9 mouse cellular contexts compared by ENCODE assay signal in the genomic region with DNA sequence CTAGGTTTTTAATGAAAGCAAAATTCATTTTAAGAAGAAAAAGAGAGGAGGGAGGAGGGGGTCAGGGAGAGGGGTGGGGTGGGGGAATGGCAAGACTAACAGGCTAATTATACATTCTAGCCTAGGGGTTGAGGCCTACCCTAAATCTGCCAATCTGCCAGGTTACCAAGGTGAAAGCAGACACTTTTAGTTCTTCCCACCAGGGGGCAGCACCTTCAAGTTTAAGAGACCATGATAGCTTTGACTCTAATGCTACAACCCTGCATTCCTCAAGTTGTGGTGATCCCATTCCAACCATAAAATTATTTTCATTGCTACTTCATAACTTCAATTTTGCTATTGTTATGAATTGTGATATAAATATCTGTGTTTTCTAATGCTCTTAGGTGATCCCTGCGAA. TPM values are rescaled to one million over a fixed set of nuclear protein-coding genes. Genes with fewer than 3 reads are reported as not detected.
DNase-seq lines count a peak whose midpoint lies in the region; TF ChIP-seq lines count a peak whose summit lies in the region.
"Had no signal": no experiment of that assay in that cellular context is flagged by ENCODE, and none has a peak within 500 bp of the region (broad histone marks: within the 10 kb centered on the region; RNA-seq: fewer than 3 reads in every experiment).

No protein-coding gene starts in this region.

- dilution Hi-C loops in CH12.LX (cut with MboI; ENCODE audit: extremely low pct_ligation_motif_present, extremely low pct_unique_long_range_greater_than_20kb, low sequenced_read_pairs) = no loop called here

- H3K9me3 ChIP-seq in CH12.LX (replicated peaks; ENCODE audit: low read length) = no peaks in the 10 kb centered on the region
- H3K9me3 ChIP-seq: megakaryocyte, embryonic 14.5 days had no signal

- peak; percentile 84 for DNase-seq in CH12.LX (ENCODE audit: extremely low read depth)
- DNase-seq in adrenal gland, adult 18-20 months (ENCODE audit: low spot score in 2 of 2) = peak; percentile 69 to 77
- peak; percentile 81 for DNase-seq in embryo, embryonic 11 days
- DNase-seq in heart, adult 2 months = peak; percentile 64 to 74
- peak; percentile 49 to 85 for DNase-seq in layer of hippocampus, adult 2 months (ENCODE audit: low spot score in 2 of 2)
- DNase-seq in lung, postnatal 10 days = peak; percentile 87
- peak; percentile 36 for DNase-seq in right cerebral cortex, postnatal 36 days (ENCODE audit: low spot score in 2 of 2)
- DNase-seq in yolk sac, embryonic 10.5 days (ENCODE audit: low spot score) = peak; percentile 27

- H3K79me2 ChIP-seq in CH12.LX (replicated peaks; ENCODE audit: control insufficient read depth, extremely low read depth, insufficient read depth, poor library complexity, severe bottlenecking) = no peaks in the 10 kb centered on the region
- H3K79me2 ChIP-seq in heart, adult 2 months (replicated peaks; ENCODE audit: control insufficient read depth, insufficient read depth, low read length) = no peaks in the 10 kb centered on the region

- TF ChIP-seq RAD21 in CH12.LX (IDR thresholded peaks at IDR 0.05; ENCODE audit: low read depth, low read length) = peak; percentile 83

- peaks cover 0 to 8% of the 10 kb centered on the region in 2 experiments; a peak in 2 of 4 replicates for H3K4me1 ChIP-seq in CH12.LX (ENCODE audit: control insufficient read depth in 1 of 2, insufficient read depth in 2 of 2)
- no peaks in the 10 kb centered on the region for H3K4me1 ChIP-seq in heart, adult 2 months (ENCODE audit: control insufficient read depth, insufficient read depth, low read length)

- no peaks in the 10 kb centered on the region for H3K36me3 ChIP-seq in CH12.LX (replicated peaks in 1 of 2; ENCODE audit: control insufficient read depth in 1 of 2, insufficient read depth in 1 of 2, low read length in 1 of 2)
- H3K36me3 ChIP-seq in heart, adult 2 months (ENCODE audit: control insufficient read depth, insufficient read depth, low read length) = peaks cover 2% of the 10 kb centered on the region; the same call in 1 of the 2 replicates

- no peak overlapping the region for H3K27ac ChIP-seq in CH12.LX (ENCODE audit: insufficient read depth, low read depth)
- no peak overlapping the region for H3K27ac ChIP-seq in heart, adult 2 months
- H3K27ac ChIP-seq in layer of hippocampus, adult 2 months = no peak overlapping the region

- no peak overlapping the region for H3K4me3 ChIP-seq in CH12.LX (replicated peaks in 1 of 3; ENCODE audit: low read depth in 2 of 3, low read length in 2 of 3, poor library complexity in 1 of 3)
- H3K4me3 ChIP-seq in heart, adult 2 months = no peak overlapping the region
- H3K4me3 ChIP-seq in layer of hippocampus, adult 2 months = no peak overlapping the region
- H3K4me3 ChIP-seq: megakaryocyte, embryonic 14.5 days had no signal

- intact Hi-C loops in heart, adult 2 months (cut with DNase I) = loop anchor here (1.0 to 5.0 kb wide), 4 partner anchors 54 to 363 kb away; no protein-coding TSS in a partner anchor

- in situ Hi-C loops in CH12.LX (cut with MboI; ENCODE audit: low pct_ligation_motif_present, low pct_unique_long_range_greater_than_20kb, low sequenced_read_pairs) = loop anchor here (5.0 kb wide), 1 partner anchor 98 kb away; no protein-coding TSS in a partner anchor

- TF ChIP-seq CTCF in CH12.LX (conservative IDR thresholded peaks at IDR 0.05 in 1 of 2, IDR thresholded peaks at IDR 0.05 in 1 of 2; ENCODE audit: low read depth in 2 of 2, low read length in 2 of 2) = peak; percentile 47 to 83
- TF ChIP-seq CTCF in heart, adult 2 months (IDR thresholded peaks at IDR 0.05) = peak; percentile 89
- peak; percentile 91 for TF ChIP-seq CTCF in layer of hippocampus, adult 2 months (conservative IDR thresholded peaks at IDR 0.05)

- 75% methylated on average over 1 of the region's 1 CpGs for WGBS in heart, adult 2 months

- no peak overlapping the region for H3K9ac ChIP-seq in CH12.LX (ENCODE audit: insufficient read depth, low read depth)
- no peak overlapping the region for H3K9ac ChIP-seq in heart, adult 2 months (ENCODE audit: low read depth, low read length)

- no peak overlapping the region for H3K4me2 ChIP-seq in CH12.LX (ENCODE audit: insufficient read depth, low read depth, poor library complexity, severe bottlenecking)

- peaks cover 2% of the 10 kb centered on the region for H3K27me3 ChIP-seq in CH12.LX (replicated peaks)
- no peaks in the 10 kb centered on the region for H3K27me3 ChIP-seq in heart, adult 2 months (ENCODE audit: control insufficient read depth, insufficient read depth, low read length)

- no peak for TF ChIP-seq POLR2A in CH12.LX (IDR thresholded peaks at IDR 0.05; ENCODE audit: low read depth, low read length)
- TF ChIP-seq POLR2A in heart, adult 2 months (IDR thresholded peaks at IDR 0.05; ENCODE audit: insufficient read depth, low read depth, low read length) = no peak

- no peak for TF ChIP-seq EP300 in CH12.LX (IDR thresholded peaks at IDR 0.05; ENCODE audit: low read length)
- no peak for TF ChIP-seq EP300 in heart, adult 2 months (IDR thresholded peaks at IDR 0.05; ENCODE audit: insufficient read depth, low read depth, low read length)

TF ChIP-seq in CH12.LX, 34 proteins besides CTCF, POLR2A, EP300 and RAD21:
- no peak for TF ChIP-seq SIN3A (IDR thresholded peaks at IDR 0.05; ENCODE audit: low read length)
- peak; percentile 86 for TF ChIP-seq SMC3 (IDR thresholded peaks at IDR 0.05; ENCODE audit: low read depth, low read length)
- no peak for TF ChIP-seq POLR2AphosphoS2 (IDR thresholded peaks at IDR 0.05; ENCODE audit: low read depth, low read length)
- TF ChIP-seq ZC3H11A (IDR thresholded peaks at IDR 0.05; ENCODE audit: low read depth, low read length) = 0 out of 2 replicates have a peak, but pooled peaks have one; percentile 31

RNA-seq across cellular contexts. Expression of a gene that starts 6.5 kb away (rescaled TPM):
- not detected in 2 replicates for total RNA-seq in CH12.LX (2012; rRNA removed)
- total RNA-seq in CH12.LX (2014; rRNA removed) = not detected in 2 replicates
- not detected in 2 replicates for polyA plus RNA-seq in CH12.LX (2012; ENCODE audit: insufficient read length, low read depth)
- total RNA-seq in adrenal gland, adult 18-20 months (2021) = not detected
- total RNA-seq in heart, adult 2 months (2021) = not detected
- polyA plus RNA-seq in heart, adult 2 months (2012; rRNA removed) = 0.12 TPM in 1 of 2 replicates, not detected in the other
- under 1 TPM in 1 of 2 experiments, not detected in 1; 0.42 TPM for total RNA-seq in layer of hippocampus, adult 2 months (2021)

RNA-seq across cellular contexts. Expression of a gene that starts 44.7 kb away (rescaled TPM):
- total RNA-seq in CH12.LX (2012; rRNA removed) = 7.2 and 8.2 TPM in 2 replicates
- 15.4 and 21.5 TPM in 2 replicates for total RNA-seq in CH12.LX (2014; rRNA removed)
- polyA plus RNA-seq in CH12.LX (2012; ENCODE audit: insufficient read length, low read depth) = 10.7 and 11.2 TPM in 2 replicates
- 1 to 10 TPM; 5.4 to 5.8 TPM for total RNA-seq in adrenal gland, adult 18-20 months (2021)
- total RNA-seq in heart, adult 2 months (2021) = 1 to 10 TPM; 3.7 to 4.4 TPM
- polyA plus RNA-seq in heart, adult 2 months (2012; rRNA removed) = 1.2 and 2.5 TPM in 2 replicates
- total RNA-seq in layer of hippocampus, adult 2 months (2021) = 10 to 100 TPM; 10.3 to 17.7 TPM

Comparison
In these comparisons a context has a peak if more than half of its experiments do, and no peak if none do; other contexts are left out.
1. DNase-seq: peak in every context shown above with its lines; median percentile 87 in lung, postnatal 10 days; 84 in CH12.LX; 81 in embryo, embryonic 11 days; 73 in adrenal gland, adult 18-20 months; 69 in heart, adult 2 months; 67 in layer of hippocampus, adult 2 months; 36 in right cerebral cortex, postnatal 36 days; 27 in yolk sac, embryonic 10.5 days.